Mouse (Mus musculus): ENCODE measurements around the gene Stx18. TPM values are rescaled to one million over a fixed set of nuclear protein-coding genes. Genes with fewer than 3 reads are reported as not detected.
A peak's percentile ranks its signal among the peaks of the same experiment; 100 is the strongest.

The Stx18 gene
- total RNA-seq, 2 experiments from 2014 or later, result 24.0 to 31.5 TPM

- no peak for ATAC-seq (replicated peaks; ENCODE audit: low FRiP score, low TSS enrichment, poor library complexity, severe bottlenecking)
Observed at GRCm38 (mm10) chr5:38066606-38067005, 28.1 kb downstream of the Stx18 start.

DNA sequence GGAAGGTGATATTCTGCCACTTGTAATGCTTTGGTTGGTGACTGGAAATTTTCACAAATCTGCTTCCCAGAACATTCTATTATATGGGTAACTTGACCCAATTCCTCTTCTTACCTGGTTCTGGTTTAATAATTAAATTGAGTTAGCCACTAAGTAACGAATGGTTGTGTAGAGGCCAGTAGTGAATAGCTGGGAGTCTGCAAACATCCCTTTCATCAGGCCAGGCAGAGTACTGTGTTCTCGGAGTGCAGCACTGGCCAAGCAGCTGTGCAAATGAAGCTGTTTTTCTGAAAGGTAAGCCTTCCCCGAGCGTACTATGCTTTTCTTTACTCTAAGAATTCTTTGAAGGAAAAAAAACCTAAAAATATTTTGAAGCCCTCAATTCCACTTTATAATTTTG, 37.8 kb downstream of the Stx18 start:
- ATAC-seq (replicated peaks; ENCODE audit: low FRiP score, low TSS enrichment, poor library complexity, severe bottlenecking), result no peak

GRCm38 (mm10) chr5:38078575-38078974, 40.0 kb downstream of the Stx18 start:
- no peak for ATAC-seq (replicated peaks; ENCODE audit: low FRiP score, low TSS enrichment, poor library complexity, severe bottlenecking)

DNA sequence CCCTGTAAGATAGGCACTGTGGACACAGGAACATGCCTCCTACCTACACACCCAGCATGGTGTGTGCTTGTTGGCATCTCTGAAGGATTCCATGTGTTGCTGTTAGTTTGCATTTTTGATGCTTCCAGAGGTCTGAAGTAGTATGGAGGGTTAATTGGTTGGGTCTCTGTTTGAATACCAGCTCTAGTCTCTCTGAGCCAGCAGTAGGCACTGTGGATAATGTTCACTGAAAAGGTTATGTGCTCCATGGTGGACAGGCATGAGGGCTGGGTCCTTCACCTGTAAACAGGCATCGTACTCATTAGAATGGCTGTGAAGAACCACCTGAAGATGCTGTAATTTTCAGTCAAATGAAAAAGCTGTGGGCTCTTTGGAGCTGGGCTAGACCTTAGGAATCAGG, 41.9 kb downstream of the Stx18 start:
- ATAC-seq (replicated peaks; ENCODE audit: low FRiP score, low TSS enrichment, poor library complexity, severe bottlenecking), result no peak

GRCm38 (mm10) chr5:38082589-38082988, 44.0 kb downstream of the Stx18 start:
- ATAC-seq (replicated peaks; ENCODE audit: low FRiP score, low TSS enrichment, poor library complexity, severe bottlenecking), result no peak

GRCm38 (mm10) chr5:38083362-38083761, 44.8 kb downstream of the Stx18 start:
- no peak for ATAC-seq (replicated peaks; ENCODE audit: low FRiP score, low TSS enrichment, poor library complexity, severe bottlenecking)

GRCm38 (mm10) chr5:38084616-38085015, 46.1 kb downstream of the Stx18 start:
- ATAC-seq (replicated peaks; ENCODE audit: low FRiP score, low TSS enrichment, poor library complexity, severe bottlenecking), result no peak

DNA sequence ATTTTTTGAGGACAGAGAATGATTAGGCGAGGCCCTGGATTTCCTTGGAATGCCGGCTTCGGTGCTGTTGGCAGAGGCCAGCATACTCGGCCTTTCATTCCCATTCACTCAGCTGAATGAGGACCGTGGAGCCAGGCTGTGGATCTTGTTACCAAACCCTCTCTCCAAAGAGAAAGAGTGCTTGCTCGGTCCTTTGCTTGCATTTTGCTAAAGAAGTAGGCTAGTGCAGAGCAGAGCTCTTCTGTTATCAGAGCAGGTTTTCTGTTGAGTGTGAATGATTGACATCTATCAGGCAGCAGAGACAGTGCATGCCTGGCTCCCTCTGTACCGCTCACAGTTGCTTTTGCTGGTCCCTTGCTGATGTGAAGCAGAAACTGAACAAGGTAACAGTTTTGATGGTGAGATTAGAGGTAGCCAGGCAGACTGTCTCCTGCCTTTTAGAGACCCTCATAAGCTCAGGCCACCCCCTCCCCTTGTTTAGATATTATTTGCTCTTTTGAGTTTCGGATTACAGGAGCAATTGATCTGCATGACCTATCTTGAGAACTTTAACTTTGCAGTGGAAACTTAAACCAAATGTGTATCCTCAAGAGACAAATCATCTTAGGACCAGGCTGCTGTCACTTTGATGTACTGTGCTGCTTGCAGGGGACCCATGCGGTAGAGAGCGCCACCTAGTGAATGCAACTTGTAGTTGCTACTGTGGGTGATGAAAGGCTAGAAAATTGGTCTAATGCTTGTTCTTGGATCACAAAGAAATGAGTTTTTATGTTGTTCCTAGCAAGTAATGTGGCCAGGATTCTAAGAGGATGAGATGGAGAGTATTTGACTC, 47.2 kb downstream of the Stx18 start:
- peak; percentile 80 for ATAC-seq (replicated peaks; ENCODE audit: low FRiP score, low TSS enrichment, poor library complexity, severe bottlenecking)

GRCm38 (mm10) chr5:38090111-38090510, 51.6 kb downstream of the Stx18 start:
- ATAC-seq (replicated peaks; ENCODE audit: low FRiP score, low TSS enrichment, poor library complexity, severe bottlenecking), result no peak

- ATAC-seq (replicated peaks; ENCODE audit: low FRiP score, low TSS enrichment, poor library complexity, severe bottlenecking), result no peak
Observed at GRCm38 (mm10) chr5:38090581-38090980, 52.0 kb downstream of the Stx18 start.

DNA sequence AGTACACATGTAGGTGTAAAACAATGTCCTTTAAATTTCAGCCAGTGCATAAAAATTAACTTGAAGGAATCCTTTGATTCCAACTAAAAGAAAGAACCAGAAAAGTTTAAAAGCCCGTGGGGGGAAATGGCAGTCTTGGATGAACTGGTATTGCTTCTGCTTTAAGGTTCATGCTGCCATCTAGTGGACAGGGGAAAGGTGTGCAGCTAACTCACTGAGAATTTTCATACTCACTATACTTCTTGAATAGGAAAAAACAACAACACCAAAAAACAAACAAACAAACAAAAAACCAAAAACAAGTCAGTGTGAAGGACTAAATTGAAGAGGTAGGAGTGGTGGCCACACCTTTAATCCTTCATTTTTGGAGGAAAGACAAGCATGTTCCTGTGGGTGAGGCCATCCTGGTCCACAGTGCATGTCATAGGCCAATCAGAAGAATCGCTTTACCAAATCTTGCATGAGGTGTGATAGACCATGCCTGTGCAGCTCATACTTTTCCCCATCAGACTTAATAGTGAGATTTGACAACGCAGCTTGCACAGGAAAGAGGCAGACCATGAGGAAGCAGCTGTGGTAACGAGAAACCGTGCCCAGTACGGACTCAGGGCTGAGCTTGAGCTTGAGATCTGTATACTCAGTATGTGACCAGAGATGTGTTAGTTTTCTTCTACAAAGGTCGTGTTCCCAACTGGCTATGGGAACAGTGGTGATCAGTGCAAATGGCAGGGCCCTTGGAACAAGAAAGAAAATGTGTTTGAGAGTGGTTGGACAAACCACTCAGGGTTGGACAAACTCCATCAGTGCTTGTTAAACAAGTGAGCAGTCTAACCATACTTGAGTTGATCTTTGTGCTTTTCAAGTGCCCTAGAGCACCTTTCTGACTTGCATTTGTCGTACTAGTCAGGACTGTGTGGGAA, 52.8 kb downstream of the Stx18 start:
- ATAC-seq (replicated peaks; ENCODE audit: low FRiP score, low TSS enrichment, poor library complexity, severe bottlenecking), result peak; percentile 83

GRCm38 (mm10) chr5:38091966-38092304, 53.4 kb downstream of the Stx18 start:
- ATAC-seq (replicated peaks; ENCODE audit: low FRiP score, low TSS enrichment, poor library complexity, severe bottlenecking), result no peak

- ATAC-seq (replicated peaks; ENCODE audit: low FRiP score, low TSS enrichment, poor library complexity, severe bottlenecking), result no peak
Observed at GRCm38 (mm10) chr5:38094331-38094730, 55.8 kb downstream of the Stx18 start.

- ATAC-seq (replicated peaks; ENCODE audit: low FRiP score, low TSS enrichment, poor library complexity, severe bottlenecking), result no peak
Observed at GRCm38 (mm10) chr5:38097501-38098093, 59.1 kb downstream of the Stx18 start.

DNA sequence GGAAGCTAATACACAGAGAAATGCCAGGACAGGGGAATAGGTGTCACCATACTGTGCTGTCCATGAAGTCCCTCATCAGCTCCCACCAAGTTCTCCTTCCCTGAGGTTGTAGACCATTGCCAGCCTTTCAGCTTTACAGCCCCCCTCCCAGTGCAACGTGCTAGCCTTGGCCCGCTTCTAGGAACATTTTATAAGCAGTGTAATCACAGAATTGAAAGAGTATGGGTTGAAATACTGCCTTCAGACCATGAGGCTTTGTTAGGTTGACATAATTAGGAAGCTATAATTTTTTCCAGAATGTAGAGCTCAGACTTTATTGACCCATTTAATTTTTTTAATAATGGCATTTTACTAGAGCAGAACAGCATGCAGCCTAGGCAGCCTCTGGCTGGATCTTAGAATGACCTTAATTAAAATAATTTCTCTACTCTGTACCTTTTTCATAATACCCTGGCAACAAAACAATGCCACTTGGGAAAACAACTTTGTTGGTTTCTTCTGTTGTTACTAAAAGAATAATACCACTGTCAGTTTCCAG, 60.7 kb downstream of the Stx18 start:
- ATAC-seq (replicated peaks; ENCODE audit: low FRiP score, low TSS enrichment, poor library complexity, severe bottlenecking), result no peak

- ATAC-seq (replicated peaks; ENCODE audit: low FRiP score, low TSS enrichment, poor library complexity, severe bottlenecking), result no peak
Observed at GRCm38 (mm10) chr5:38102945-38103344, 64.4 kb downstream of the Stx18 start.

GRCm38 (mm10) chr5:38106080-38106697, 67.6 kb downstream of the Stx18 start:
- ATAC-seq (replicated peaks; ENCODE audit: low FRiP score, low TSS enrichment, poor library complexity, severe bottlenecking), result no peak

GRCm38 (mm10) chr5:38106807-38107206, 68.3 kb downstream of the Stx18 start:
- ATAC-seq (replicated peaks; ENCODE audit: low FRiP score, low TSS enrichment, poor library complexity, severe bottlenecking), result no peak

GRCm38 (mm10) chr5:38114526-38114925, 76.0 kb downstream of the Stx18 start:
- ATAC-seq (replicated peaks; ENCODE audit: low FRiP score, low TSS enrichment, poor library complexity, severe bottlenecking), result no peak

- no peak for ATAC-seq (replicated peaks; ENCODE audit: low FRiP score, low TSS enrichment, poor library complexity, severe bottlenecking)
Observed at GRCm38 (mm10) chr5:38117056-38117455, 78.5 kb downstream of the Stx18 start.

Data from megakaryocyte-erythroid progenitor cell, adult 5-6 weeks (primary cell).